Mouse (Mus musculus) lung, adult 2 months (tissue): ENCODE measurements around the gene Slc35a5.

Source experiments
- CTCF ChIP-seq: fragments of 200-500 bp; IDR thresholded peaks from 2 replicates; pipeline ENCODE4 v1.5.1; 2011; ENCODE audit warnings: mild to moderate bottlenecking, low read length, control low read depth; ENCODE audit not compliant: insufficient read depth
- POLR2A ChIP-seq: fragments of 200-500 bp; IDR thresholded peaks from 2 replicates; pipeline ENCODE4 v1.6.1; 2011; ENCODE audit warnings: low read depth, mild to moderate bottlenecking, control low read depth, low read length, borderline replicate concordance; ENCODE audit errors: extremely low read depth

GRCm38 (mm10) chr16:45110498-45110897, 48.0 kb downstream of the Slc35a5 start:
- TF ChIP-seq CTCF (no peak), POLR2A (no peak)
